Mouse (Mus musculus): ENCODE measurements around the gene Shc2. TPM values are rescaled to one million over a fixed set of nuclear protein-coding genes. Genes with fewer than 3 reads are reported as not detected.

The Shc2 gene
- polyA plus RNA-seq, 1 experiment: 1.7 TPM

DNA sequence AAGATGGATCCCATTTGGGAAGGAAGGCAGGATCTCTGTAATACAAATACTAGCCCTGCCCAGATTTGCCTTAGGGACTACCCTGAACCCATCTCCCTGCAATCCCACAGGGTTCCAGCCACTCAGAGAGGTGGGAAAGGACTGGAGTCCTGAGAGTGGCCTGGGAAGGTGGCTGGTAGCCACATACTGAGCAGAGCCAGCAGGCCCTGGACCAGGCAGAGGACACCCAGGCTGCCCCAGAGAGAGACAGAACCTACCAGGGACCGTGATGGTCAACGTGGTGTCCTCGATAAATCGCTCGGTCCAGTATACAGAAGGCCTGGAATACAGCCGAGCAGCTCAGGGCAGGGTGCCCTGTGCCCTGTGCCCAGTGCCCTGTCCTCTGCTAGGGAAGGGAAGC, 52.6 kb downstream of the Shc2 start:
- Histone ChIP-seq H3K4me1 (ENCODE audit: control insufficient read depth, insufficient read depth, insufficient read length, low read length) (no peaks in the 10 kb centered on the region), H3K27ac (replicated peaks; ENCODE audit: low read depth, low read length) (no peak overlapping the region), H3K4me3 (ENCODE audit: insufficient read depth, low read depth, low read length) (no peak overlapping the region)

DNA sequence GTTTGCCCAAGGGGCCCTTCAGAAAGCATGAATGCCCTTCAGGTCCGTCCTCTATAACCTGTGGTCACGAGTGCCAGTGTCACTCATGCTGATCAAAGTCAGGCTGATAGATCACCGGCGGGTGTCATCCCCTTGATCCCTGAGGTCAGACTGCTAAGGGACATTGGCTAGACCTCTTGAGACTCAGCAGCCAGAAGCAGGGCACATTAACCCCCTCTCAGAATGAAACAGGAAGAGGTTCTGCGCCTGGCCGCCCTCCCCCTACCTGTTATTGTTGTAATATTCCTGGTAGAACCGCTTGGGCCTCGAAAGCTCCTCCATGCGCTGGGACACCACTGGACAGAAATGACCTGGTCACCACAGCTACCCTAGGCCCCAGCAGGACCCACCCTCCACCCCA, 53.3 kb downstream of the Shc2 start:
- Histone ChIP-seq H3K4me3 (ENCODE audit: insufficient read depth, low read depth, low read length) (no peak overlapping the region), H3K4me1 (ENCODE audit: control insufficient read depth, insufficient read depth, insufficient read length, low read length) (no peaks in the 10 kb centered on the region), H3K27ac (replicated peaks; ENCODE audit: low read depth, low read length) (no peak overlapping the region)

DNA sequence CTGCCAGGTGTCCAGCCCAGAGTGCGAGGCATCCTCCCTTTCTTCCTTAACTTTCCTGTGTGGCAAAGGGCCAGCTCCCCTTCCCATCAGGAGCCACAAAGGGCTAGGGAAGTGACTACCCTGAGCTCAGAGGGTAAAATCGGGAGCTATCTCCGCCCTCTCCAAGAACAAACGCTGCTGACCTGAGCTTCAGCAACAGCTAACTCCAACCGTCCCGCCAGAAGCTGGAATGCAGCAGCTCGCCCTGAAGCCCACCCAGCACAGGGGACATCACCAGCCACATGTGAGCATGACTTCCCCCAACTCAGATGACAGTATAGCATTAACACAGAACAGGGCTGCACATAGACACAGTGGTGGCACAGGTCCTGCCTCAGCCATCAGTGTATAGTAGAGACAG, 53.7 kb downstream of the Shc2 start:
- Histone ChIP-seq H3K4me1 (ENCODE audit: control insufficient read depth, insufficient read depth, insufficient read length, low read length) (no peaks in the 10 kb centered on the region), H3K4me3 (ENCODE audit: insufficient read depth, low read depth, low read length) (no peak overlapping the region), H3K27ac (replicated peaks; ENCODE audit: low read depth, low read length) (no peak overlapping the region)

DNA sequence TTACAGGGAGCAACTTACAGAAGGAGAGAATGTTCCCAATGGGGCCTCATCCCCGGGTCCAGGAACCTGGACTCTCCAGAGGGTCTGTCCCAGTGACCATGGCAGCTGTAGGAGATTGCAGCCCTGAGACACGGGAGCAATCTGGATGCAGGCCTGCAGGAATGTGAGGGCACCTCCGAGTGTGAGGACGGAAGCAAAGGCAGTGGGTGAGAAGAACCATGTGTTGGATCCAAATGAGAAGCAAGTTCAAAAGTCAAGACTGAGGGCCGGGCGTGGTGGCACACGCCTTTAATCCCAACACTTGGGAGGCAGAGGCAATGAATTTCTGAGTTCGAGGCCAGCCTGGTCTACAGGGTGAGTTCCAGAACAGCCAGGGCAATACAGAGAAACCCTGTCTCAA, 56.2 kb downstream of the Shc2 start:
- no peaks in the 10 kb centered on the region for H3K4me1 ChIP-seq (ENCODE audit: control insufficient read depth, insufficient read depth, insufficient read length, low read length)
- no peak overlapping the region for H3K27ac ChIP-seq (replicated peaks; ENCODE audit: low read depth, low read length)
- no peak overlapping the region for H3K4me3 ChIP-seq (ENCODE audit: insufficient read depth, low read depth, low read length)

DNA sequence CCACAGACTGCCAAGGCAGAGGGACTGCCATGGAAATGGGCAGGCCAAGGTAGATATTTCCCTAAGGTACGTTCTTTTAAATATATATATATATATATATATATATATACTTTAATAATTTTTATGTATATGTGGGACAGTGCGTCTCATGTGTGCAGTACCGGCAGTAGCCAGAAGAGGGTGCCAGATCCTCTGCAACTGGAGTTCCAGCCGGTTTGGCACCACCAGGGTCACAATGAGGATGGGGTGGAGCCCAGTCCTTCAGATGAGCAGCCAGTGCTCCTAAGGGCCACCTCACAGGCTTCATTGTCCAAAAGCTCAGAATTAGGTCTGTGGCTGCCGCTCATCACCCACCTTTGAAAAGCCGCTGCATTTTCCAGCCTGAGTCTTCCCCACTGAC, 56.9 kb downstream of the Shc2 start:
- Histone ChIP-seq H3K4me1 (ENCODE audit: control insufficient read depth, insufficient read depth, insufficient read length, low read length) (no peaks in the 10 kb centered on the region), H3K4me3 (ENCODE audit: insufficient read depth, low read depth, low read length) (no peak overlapping the region), H3K27ac (replicated peaks; ENCODE audit: low read depth, low read length) (no peak overlapping the region)

DNA sequence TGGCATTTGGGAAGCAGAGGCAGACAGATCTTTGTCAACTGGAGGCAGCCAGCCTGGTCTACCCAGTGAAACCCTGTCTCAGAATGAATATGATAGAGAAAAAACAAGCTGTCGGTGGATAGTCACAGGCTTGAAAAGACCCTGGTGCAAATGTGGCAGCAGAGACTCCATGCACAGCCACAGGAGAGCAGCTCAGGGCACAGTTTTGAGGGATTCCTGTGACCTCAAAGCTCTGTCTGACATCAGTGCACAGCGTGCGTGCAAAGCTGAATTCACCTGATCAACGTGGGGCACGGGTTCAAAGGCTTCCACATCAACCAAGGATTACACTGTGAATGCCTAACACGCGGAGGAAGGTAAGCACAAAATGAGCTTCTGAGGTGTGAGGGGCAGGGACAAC, 57.4 kb downstream of the Shc2 start:
- H3K4me3 ChIP-seq (ENCODE audit: insufficient read depth, low read depth, low read length): no peak overlapping the region
- no peaks in the 10 kb centered on the region for H3K4me1 ChIP-seq (ENCODE audit: control insufficient read depth, insufficient read depth, insufficient read length, low read length)

DNA sequence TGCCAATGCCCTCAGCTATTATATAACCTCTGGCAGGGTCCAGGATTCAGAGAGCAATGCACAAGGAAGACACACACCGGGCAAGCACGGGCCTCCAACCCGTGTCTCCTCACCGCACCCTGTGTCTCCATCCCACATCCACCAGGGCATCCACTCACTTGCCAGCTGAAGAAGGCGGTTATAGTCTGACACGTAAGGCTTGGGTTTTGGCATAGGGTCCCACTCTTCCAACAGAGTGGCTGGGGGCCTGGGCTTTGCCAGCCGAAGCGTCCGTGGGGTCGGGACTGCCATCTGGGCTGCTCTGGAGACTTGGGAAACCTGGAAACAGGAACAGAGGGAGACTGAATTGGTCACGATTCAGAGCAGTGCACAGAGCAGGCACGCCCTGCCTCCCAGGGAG, 57.9 kb downstream of the Shc2 start:
- Histone ChIP-seq H3K4me1 (ENCODE audit: control insufficient read depth, insufficient read depth, insufficient read length, low read length) (no peaks in the 10 kb centered on the region), H3K27ac (replicated peaks; ENCODE audit: low read depth, low read length) (no peak overlapping the region), H3K4me3 (ENCODE audit: insufficient read depth, low read depth, low read length) (no peak overlapping the region)

More for the DNA sequence above, 57.4 kb downstream of the Shc2 start:
- no peak overlapping the region for H3K27ac ChIP-seq (replicated peaks; ENCODE audit: low read depth, low read length)

DNA sequence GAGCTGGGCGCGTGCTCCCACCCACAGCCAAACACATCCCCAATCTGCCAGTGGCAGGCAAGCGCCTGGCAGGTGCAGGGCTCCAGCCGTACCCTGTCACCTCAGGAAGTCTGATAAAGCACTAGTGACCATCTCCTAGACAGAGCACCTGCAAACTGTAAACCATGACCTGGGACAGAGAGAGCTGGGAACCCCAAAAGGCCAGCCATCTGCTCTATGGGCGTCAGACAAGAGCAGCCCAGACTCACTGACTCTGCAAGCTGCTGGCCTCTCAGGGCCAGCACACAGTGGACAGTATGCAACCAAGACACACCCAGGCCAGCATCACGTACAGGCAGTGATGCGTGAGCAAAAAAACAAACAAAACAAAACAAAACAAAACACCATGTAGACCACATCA, 58.8 kb downstream of the Shc2 start:
- H3K27ac ChIP-seq (replicated peaks; ENCODE audit: low read depth, low read length): no peak overlapping the region
- H3K4me1 ChIP-seq (ENCODE audit: control insufficient read depth, insufficient read depth, insufficient read length, low read length): no peaks in the 10 kb centered on the region
- no peak overlapping the region for H3K4me3 ChIP-seq (ENCODE audit: insufficient read depth, low read depth, low read length)

DNA sequence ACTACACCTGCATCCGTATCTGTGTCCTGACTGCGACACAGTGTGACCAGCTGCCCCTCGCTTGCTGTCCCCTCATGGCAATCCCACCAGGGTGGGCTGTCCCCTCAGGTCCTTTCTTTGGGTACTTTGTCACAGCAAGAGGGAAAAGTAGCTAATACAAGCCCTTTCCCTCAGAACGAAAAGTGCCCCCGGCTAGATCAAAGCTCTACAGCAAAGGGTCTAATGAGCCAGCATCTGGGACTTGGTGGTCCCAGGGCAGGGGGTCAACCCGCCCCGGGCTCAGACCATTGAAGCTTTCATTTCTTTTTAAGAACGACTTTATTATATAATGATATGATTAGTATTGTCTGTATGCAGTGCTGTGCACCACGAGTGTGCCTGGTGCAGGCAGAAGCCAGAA, 59.4 kb downstream of the Shc2 start:
- Histone ChIP-seq H3K27ac (replicated peaks; ENCODE audit: low read depth, low read length) (no peak overlapping the region), H3K4me1 (ENCODE audit: control insufficient read depth, insufficient read depth, insufficient read length, low read length) (no peaks in the 10 kb centered on the region), H3K4me3 (ENCODE audit: insufficient read depth, low read depth, low read length) (no peak overlapping the region)

DNA sequence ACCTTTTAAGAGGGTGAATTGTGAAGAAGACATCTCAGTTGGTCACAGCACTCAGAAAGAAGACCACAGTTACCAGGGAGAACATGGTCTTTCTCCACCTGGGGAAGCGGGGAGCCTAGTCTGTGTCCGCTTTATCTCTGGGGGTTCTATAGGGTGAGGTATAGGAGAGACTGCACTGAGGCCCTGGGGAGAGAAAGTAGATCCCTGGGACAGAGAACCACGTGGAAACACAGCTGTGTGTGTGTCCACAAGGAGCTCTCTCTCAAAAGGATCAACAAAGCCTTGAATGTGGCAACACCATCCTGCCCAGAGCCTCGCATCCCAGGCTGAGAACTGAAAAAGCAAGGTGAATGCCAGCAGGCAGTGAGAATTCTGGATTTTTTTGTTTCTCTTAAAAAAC, 60.3 kb downstream of the Shc2 start:
- no peak overlapping the region for H3K4me3 ChIP-seq (ENCODE audit: insufficient read depth, low read depth, low read length)
- H3K4me1 ChIP-seq (ENCODE audit: control insufficient read depth, insufficient read depth, insufficient read length, low read length): no peaks in the 10 kb centered on the region
- no peak overlapping the region for H3K27ac ChIP-seq (replicated peaks; ENCODE audit: low read depth, low read length)

DNA sequence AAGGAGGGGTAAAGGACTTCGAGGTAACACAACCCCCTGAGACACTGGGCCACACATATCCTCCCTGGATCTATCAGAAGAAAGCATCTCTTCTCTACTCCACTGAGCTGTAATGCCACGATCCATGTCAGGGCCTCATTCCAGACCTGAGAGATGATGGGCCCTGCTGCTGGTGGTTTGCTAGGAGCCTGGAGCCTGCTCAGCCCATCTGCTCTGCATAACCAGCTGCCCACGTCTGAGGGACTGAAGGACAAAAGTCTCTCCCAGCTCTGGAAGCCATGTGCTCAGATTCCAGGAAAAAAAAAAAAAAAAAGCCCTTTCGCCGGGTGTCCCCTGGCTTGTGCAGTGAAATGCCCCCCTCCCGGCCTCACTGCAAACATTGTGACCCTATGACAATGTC, 62.0 kb downstream of the Shc2 start:
- no peaks in the 10 kb centered on the region for H3K4me1 ChIP-seq (ENCODE audit: control insufficient read depth, insufficient read depth, insufficient read length, low read length)
- H3K4me3 ChIP-seq (ENCODE audit: insufficient read depth, low read depth, low read length): no peak overlapping the region
- no peak overlapping the region for H3K27ac ChIP-seq (replicated peaks; ENCODE audit: low read depth, low read length)

DNA sequence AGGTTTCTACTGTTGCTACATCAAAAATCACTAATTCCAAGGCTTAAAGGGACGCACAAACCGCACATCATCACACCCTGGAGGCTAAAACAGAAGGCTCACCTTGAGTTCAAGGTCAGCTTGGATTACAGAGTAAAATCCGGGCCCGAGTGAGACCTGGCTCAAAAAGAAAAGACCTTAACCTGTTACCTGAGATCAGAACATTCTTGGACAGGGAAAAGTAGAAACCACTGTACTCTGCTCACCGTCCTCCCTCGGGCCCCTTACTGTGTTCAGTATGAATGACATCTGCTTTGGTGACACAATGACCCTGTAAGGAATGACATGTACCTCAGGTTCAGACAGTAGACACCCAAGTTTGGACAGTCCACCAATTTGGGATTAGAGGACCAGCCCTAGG, 62.9 kb downstream of the Shc2 start:
- Histone ChIP-seq H3K27ac (replicated peaks; ENCODE audit: low read depth, low read length) (no peak overlapping the region), H3K4me3 (ENCODE audit: insufficient read depth, low read depth, low read length) (no peak overlapping the region)

DNA sequence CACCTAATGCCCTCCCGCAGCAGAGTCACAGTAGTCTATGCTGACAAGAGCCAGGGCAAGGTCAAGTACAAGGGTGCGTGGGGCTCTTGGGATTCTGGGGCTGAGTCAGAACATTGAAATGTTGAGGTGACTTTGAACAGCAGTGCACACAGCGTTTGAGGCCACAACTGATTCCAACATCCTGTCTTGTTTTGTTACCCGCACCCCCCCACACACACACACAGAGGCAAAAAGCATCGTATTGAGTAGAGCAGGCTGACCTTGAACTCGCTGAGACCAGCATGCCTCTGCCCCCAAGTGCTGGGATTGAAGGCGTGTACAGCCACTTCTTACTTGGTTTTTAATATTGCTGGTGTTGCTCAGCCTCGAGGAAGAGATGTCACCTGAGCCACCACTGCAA, 63.4 kb downstream of the Shc2 start:
- no peaks in the 10 kb centered on the region for H3K4me1 ChIP-seq (ENCODE audit: control insufficient read depth, insufficient read depth, insufficient read length, low read length)
- no peak overlapping the region for H3K4me3 ChIP-seq (ENCODE audit: insufficient read depth, low read depth, low read length)
- no peak overlapping the region for H3K27ac ChIP-seq (replicated peaks; ENCODE audit: low read depth, low read length)

More for the DNA sequence above, 62.9 kb downstream of the Shc2 start:
- H3K4me1 ChIP-seq (ENCODE audit: control insufficient read depth, insufficient read depth, insufficient read length, low read length): no peaks in the 10 kb centered on the region

DNA sequence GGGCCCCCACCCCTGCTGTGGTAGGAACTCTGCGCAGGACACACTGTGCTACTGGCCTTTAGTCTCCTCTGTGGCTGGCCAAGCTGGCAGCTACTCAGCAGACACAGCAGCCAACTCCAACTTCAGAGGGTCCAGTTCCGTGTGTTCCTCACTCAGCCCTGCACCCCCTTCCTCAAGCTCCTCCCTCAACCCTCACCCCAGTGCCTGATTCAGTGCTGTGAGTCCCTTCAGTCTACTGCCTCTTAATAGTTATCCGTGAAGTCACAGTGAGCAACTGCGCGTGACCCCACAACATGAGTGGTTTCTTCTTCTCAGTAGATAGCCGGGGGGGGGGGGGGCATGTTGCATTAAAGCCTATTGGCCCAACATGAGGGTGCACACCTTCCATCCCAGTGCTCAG, 64.1 kb downstream of the Shc2 start:
- H3K27ac ChIP-seq (replicated peaks; ENCODE audit: low read depth, low read length): no peak overlapping the region
- no peak overlapping the region for H3K4me3 ChIP-seq (ENCODE audit: insufficient read depth, low read depth, low read length)

DNA sequence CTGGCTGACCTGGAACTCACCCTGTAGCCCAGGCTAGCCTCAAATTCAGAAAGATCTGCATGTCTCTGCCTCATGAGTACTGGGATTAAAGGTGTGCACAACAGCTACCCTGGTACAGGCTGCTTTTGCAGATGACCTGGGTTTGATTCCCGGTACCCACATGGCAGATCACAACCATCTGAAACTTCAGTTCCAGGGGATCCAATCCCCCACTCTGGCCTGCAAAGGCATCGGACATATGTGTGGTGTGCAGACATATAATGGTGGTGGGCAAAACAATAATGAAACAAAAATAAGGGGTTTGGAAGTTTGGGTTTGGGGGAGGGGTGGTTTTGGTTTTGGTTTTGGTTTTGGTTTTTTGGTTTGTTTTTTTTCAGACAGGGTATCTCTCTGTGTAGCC, 66.4 kb downstream of the Shc2 start:
- H3K4me1 ChIP-seq (ENCODE audit: control insufficient read depth, insufficient read depth, insufficient read length, low read length): no peaks in the 10 kb centered on the region
- H3K27ac ChIP-seq (replicated peaks; ENCODE audit: low read depth, low read length): no peak overlapping the region
- H3K4me3 ChIP-seq (ENCODE audit: insufficient read depth, low read depth, low read length): no peak overlapping the region

More for the DNA sequence above, 64.1 kb downstream of the Shc2 start:
- no peaks in the 10 kb centered on the region for H3K4me1 ChIP-seq (ENCODE audit: control insufficient read depth, insufficient read depth, insufficient read length, low read length)

DNA sequence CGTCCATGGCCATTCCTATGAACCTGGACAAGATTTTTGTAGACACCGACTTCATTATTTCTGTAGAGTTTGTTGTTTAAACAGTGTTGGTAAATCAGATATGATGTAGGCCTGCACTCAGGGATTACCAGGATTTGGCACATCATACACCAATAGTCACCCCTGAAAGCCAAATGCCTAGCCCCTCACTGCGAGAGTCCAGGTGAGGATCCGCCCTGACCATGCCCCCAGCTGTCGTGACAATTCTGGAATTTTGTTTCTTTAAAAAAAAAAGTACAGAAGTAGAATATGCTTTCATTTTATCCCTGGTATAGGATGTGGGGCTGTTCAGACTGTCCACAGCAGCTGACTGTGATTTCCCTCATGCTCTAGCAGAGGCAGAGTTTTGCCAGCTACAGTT, 67.8 kb downstream of the Shc2 start:
- Histone ChIP-seq H3K4me3 (ENCODE audit: insufficient read depth, low read depth, low read length) (no peak overlapping the region), H3K27ac (replicated peaks; ENCODE audit: low read depth, low read length) (no peak overlapping the region), H3K4me1 (ENCODE audit: control insufficient read depth, insufficient read depth, insufficient read length, low read length) (no peaks in the 10 kb centered on the region)
